Mouse (Mus musculus) megakaryocyte progenitor cell, adult 5-6 weeks (primary cell): Measurements from ENCODE around the gene Plk3. TPM values are rescaled to one million over a fixed set of nuclear protein-coding genes. Genes with fewer than 3 reads are reported as not detected.
A peak's percentile ranks its signal among the peaks of the same experiment; 100 is the strongest.

Experiments used
- ATAC-seq: replicated peaks from 2 replicates; pipeline ENCODE4 v1.8.0; 2016; ENCODE audit warnings: mild to moderate bottlenecking, moderate TSS enrichment, inconsistent platforms; ENCODE audit not compliant: poor library complexity
- total RNA-seq, 2 experiments: library from RNA; stranded (forward) in 1 of 2; stranded (reverse) in 1 of 2; fragments of 157-497, 149-512 nt in 1 of 2; fragments of 200-1000 nt in 1 of 2; gene quantifications; 2 replicates each; pipeline versions ENCODE4 v1.2.3 to v1.2.4; 2015 to 2017

Gene Plk3
- total RNA-seq, 2 experiments from 2014 or later: 1.4 to 4.1 TPM

- ATAC-seq: peak; percentile 67
Observed at GRCm38 (mm10) chr4:117139217-117139612, 5.5 kb upstream of the Plk3 start.

GRCm38 (mm10) chr4:117138295-117139216 is 4.8 kb upstream of the Plk3 start:
- no peak for ATAC-seq

GRCm38 (mm10) chr4:117136034-117136433 is 2.3 kb upstream of the Plk3 start:
- peak; percentile 30; the same call in 1 of the 2 replicates for ATAC-seq

- ATAC-seq: no peak
Observed at GRCm38 (mm10) chr4:117134601-117134995, 835 bp upstream of the Plk3 start.

- ATAC-seq: peak; percentile 10; the same call in 1 of the 2 replicates
Observed at GRCm38 (mm10) chr4:117133366-117133796, 382 bp downstream of the Plk3 start.

GRCm38 (mm10) chr4:117132794-117133143 is 994 bp downstream of the Plk3 start:
- ATAC-seq: no peak

- ATAC-seq: no peak
Observed at GRCm38 (mm10) chr4:117131890-117132793, 1.6 kb downstream of the Plk3 start.

GRCm38 (mm10) chr4:117131198-117131597 is 2.6 kb downstream of the Plk3 start:
- ATAC-seq: no peak

GRCm38 (mm10) chr4:117130790-117131189 is 3.0 kb downstream of the Plk3 start:
- no peak for ATAC-seq

- ATAC-seq: no peak
Observed at GRCm38 (mm10) chr4:117127991-117128686, 5.6 kb downstream of the Plk3 start.

- ATAC-seq: peak; percentile 29
Observed at GRCm38 (mm10) chr4:117126675-117127290, 7.0 kb downstream of the Plk3 start, which contains the start of gene Tctex1d4. TSS of gene Tctex1d4 (plus strand) at chr4:117126794.

GRCm38 (mm10) chr4:117125910-117126674 is 7.7 kb downstream of the Plk3 start:
- peak; percentile 64 for ATAC-seq

GRCm38 (mm10) chr4:117125348-117125909 is 8.3 kb downstream of the Plk3 start, which contains the start of gene Btbd19:
TSS of gene Btbd19 (minus strand) at chr4:117125725.
- no peak for ATAC-seq

- ATAC-seq: peak; percentile 31
Observed at GRCm38 (mm10) chr4:117124518-117125347, 9.0 kb downstream of the Plk3 start.

- ATAC-seq: no peak
Observed at GRCm38 (mm10) chr4:117124218-117124517, 9.6 kb downstream of the Plk3 start.

GRCm38 (mm10) chr4:117123546-117124217 is 10.1 kb downstream of the Plk3 start:
- no peak for ATAC-seq

GRCm38 (mm10) chr4:117122209-117122608 is 11.6 kb downstream of the Plk3 start:
- ATAC-seq: no peak
